Mouse (Mus musculus): ENCODE results near the gene Pou5f1. TPM values are rescaled to one million over a fixed set of nuclear protein-coding genes. Genes with fewer than 3 reads are reported as not detected.

Gene Pou5f1
- polyA plus RNA-seq, 1 experiment from 2014 or later: not detected

GRCm38 (mm10) chr17:35486726-35487125, 19.1 kb upstream of the Pou5f1 start:
- WGBS: 72% methylated on average over 10 of the region's 10 CpGs
- no peaks in the 10 kb centered on the region for H3K36me3 ChIP-seq (ENCODE audit: control insufficient read depth, insufficient read depth, low read length)
- H3K27me3 ChIP-seq (ENCODE audit: control insufficient read depth, insufficient read depth, low read length): no peaks in the 10 kb centered on the region
- DNase-seq (ENCODE audit: low spot score) (no peak), ATAC-seq (replicated peaks; ENCODE audit: low FRiP score) (no peak)
- no peak overlapping the region for H3K27ac ChIP-seq (ENCODE audit: low read depth, low read length)
- no peak overlapping the region for H3K9ac ChIP-seq (ENCODE audit: low read length)
- H3K9me3 ChIP-seq (ENCODE audit: control insufficient read depth, low read length): no peaks in the 10 kb centered on the region
- no peak overlapping the region for H3K4me3 ChIP-seq (ENCODE audit: low read depth, low read length)
- H3K4me2 ChIP-seq (ENCODE audit: low read depth, low read length, severe bottlenecking): no peak overlapping the region
- H3K4me1 ChIP-seq (replicated peaks; ENCODE audit: control insufficient read depth, insufficient read depth, low read length): no peaks in the 10 kb centered on the region

GRCm38 (mm10) chr17:35488041-35488440, 17.8 kb upstream of the Pou5f1 start:
- WGBS: 96% methylated on average over 2 of the region's 2 CpGs
- no peak overlapping the region for H3K9ac ChIP-seq (ENCODE audit: low read length)
- ATAC-seq (replicated peaks; ENCODE audit: low FRiP score): no peak
- H3K4me3 ChIP-seq (ENCODE audit: low read depth, low read length): no peak overlapping the region
- no peaks in the 10 kb centered on the region for H3K36me3 ChIP-seq (ENCODE audit: control insufficient read depth, insufficient read depth, low read length)
- no peaks in the 10 kb centered on the region for H3K27me3 ChIP-seq (ENCODE audit: control insufficient read depth, insufficient read depth, low read length)
- no peaks in the 10 kb centered on the region for H3K4me1 ChIP-seq (replicated peaks; ENCODE audit: control insufficient read depth, insufficient read depth, low read length)
- H3K4me2 ChIP-seq (ENCODE audit: low read depth, low read length, severe bottlenecking): no peak overlapping the region
- no peak for DNase-seq (ENCODE audit: low spot score)
- no peak overlapping the region for H3K27ac ChIP-seq (ENCODE audit: low read depth, low read length)
- H3K9me3 ChIP-seq (ENCODE audit: control insufficient read depth, low read length): no peaks in the 10 kb centered on the region

GRCm38 (mm10) chr17:35490320-35490719, 15.5 kb upstream of the Pou5f1 start:
- Histone ChIP-seq H3K9ac (ENCODE audit: low read length) (no peak overlapping the region), H3K4me2 (ENCODE audit: low read depth, low read length, severe bottlenecking) (no peak overlapping the region), H3K36me3 (ENCODE audit: control insufficient read depth, insufficient read depth, low read length) (no peaks in the 10 kb centered on the region), H3K27me3 (ENCODE audit: control insufficient read depth, insufficient read depth, low read length) (no peaks in the 10 kb centered on the region), H3K4me3 (ENCODE audit: low read depth, low read length) (no peak overlapping the region), H3K4me1 (replicated peaks; ENCODE audit: control insufficient read depth, insufficient read depth, low read length) (no peaks in the 10 kb centered on the region), H3K27ac (ENCODE audit: low read depth, low read length) (no peak overlapping the region), H3K9me3 (ENCODE audit: control insufficient read depth, low read length) (no peaks in the 10 kb centered on the region)
- DNase-seq (ENCODE audit: low spot score): no peak
- 40% methylated on average over 5 of the region's 5 CpGs for WGBS
- ATAC-seq (replicated peaks; ENCODE audit: low FRiP score): no peak

- no peak overlapping the region for H3K27ac ChIP-seq (ENCODE audit: low read depth, low read length)
- no peak overlapping the region for H3K4me3 ChIP-seq (ENCODE audit: low read depth, low read length)
- no peak overlapping the region for H3K9ac ChIP-seq (ENCODE audit: low read length)
- H3K4me2 ChIP-seq (ENCODE audit: low read depth, low read length, severe bottlenecking): no peak overlapping the region
- H3K36me3 ChIP-seq (ENCODE audit: control insufficient read depth, insufficient read depth, low read length): no peaks in the 10 kb centered on the region
- no peaks in the 10 kb centered on the region for H3K4me1 ChIP-seq (replicated peaks; ENCODE audit: control insufficient read depth, insufficient read depth, low read length)
- ATAC-seq (replicated peaks; ENCODE audit: low FRiP score): no peak
- no peaks in the 10 kb centered on the region for H3K27me3 ChIP-seq (ENCODE audit: control insufficient read depth, insufficient read depth, low read length)
- no peaks in the 10 kb centered on the region for H3K9me3 ChIP-seq (ENCODE audit: control insufficient read depth, low read length)
- DNase-seq (ENCODE audit: low spot score): no peak
- WGBS: 93% methylated on average over 7 of the region's 7 CpGs
Observed at GRCm38 (mm10) chr17:35497124-35497523, 8.7 kb upstream of the Pou5f1 start.

- Histone ChIP-seq H3K36me3 (ENCODE audit: control insufficient read depth, insufficient read depth, low read length) (no peaks in the 10 kb centered on the region), H3K4me3 (ENCODE audit: low read depth, low read length) (no peak overlapping the region), H3K9me3 (ENCODE audit: control insufficient read depth, low read length) (no peaks in the 10 kb centered on the region), H3K4me1 (replicated peaks; ENCODE audit: control insufficient read depth, insufficient read depth, low read length) (no peaks in the 10 kb centered on the region; the same call in 1 of the 2 replicates), H3K27ac (ENCODE audit: low read depth, low read length) (no peak overlapping the region), H3K9ac (ENCODE audit: low read length) (no peak overlapping the region), H3K27me3 (ENCODE audit: control insufficient read depth, insufficient read depth, low read length) (peaks cover 19% of the 10 kb centered on the region), H3K4me2 (ENCODE audit: low read depth, low read length, severe bottlenecking) (no peak overlapping the region)
- 2% methylated on average over 6 of the region's 6 CpGs for WGBS
- no peak for ATAC-seq (replicated peaks; ENCODE audit: low FRiP score)
- DNase-seq (ENCODE audit: low spot score): no peak
Observed at GRCm38 (mm10) chr17:35502226-35502625, 3.6 kb upstream of the Pou5f1 start.

GRCm38 (mm10) chr17:35502762-35503161, 3.1 kb upstream of the Pou5f1 start:
- Histone ChIP-seq H3K27ac (ENCODE audit: low read depth, low read length) (no peak overlapping the region), H3K9me3 (ENCODE audit: control insufficient read depth, low read length) (no peaks in the 10 kb centered on the region), H3K4me3 (ENCODE audit: low read depth, low read length) (no peak overlapping the region), H3K36me3 (ENCODE audit: control insufficient read depth, insufficient read depth, low read length) (no peaks in the 10 kb centered on the region), H3K4me2 (ENCODE audit: low read depth, low read length, severe bottlenecking) (no peak overlapping the region), H3K9ac (ENCODE audit: low read length) (no peak overlapping the region), H3K27me3 (ENCODE audit: control insufficient read depth, insufficient read depth, low read length) (peaks cover 23% of the 10 kb centered on the region), H3K4me1 (replicated peaks; ENCODE audit: control insufficient read depth, insufficient read depth, low read length) (no peaks in the 10 kb centered on the region; the same call in 1 of the 2 replicates)
- DNase-seq (ENCODE audit: low spot score): no peak
- no peak for ATAC-seq (replicated peaks; ENCODE audit: low FRiP score)
- WGBS: 35% methylated on average over 5 of the region's 5 CpGs

- Histone ChIP-seq H3K4me3 (ENCODE audit: low read depth, low read length) (no peak overlapping the region), H3K9ac (ENCODE audit: low read length) (no peak overlapping the region), H3K4me2 (ENCODE audit: low read depth, low read length, severe bottlenecking) (no peak overlapping the region), H3K4me1 (replicated peaks; ENCODE audit: control insufficient read depth, insufficient read depth, low read length) (no peaks in the 10 kb centered on the region; the same call in 1 of the 2 replicates), H3K9me3 (ENCODE audit: control insufficient read depth, low read length) (no peaks in the 10 kb centered on the region), H3K36me3 (ENCODE audit: control insufficient read depth, insufficient read depth, low read length) (no peaks in the 10 kb centered on the region), H3K27me3 (ENCODE audit: control insufficient read depth, insufficient read depth, low read length) (peaks cover 24% of the 10 kb centered on the region), H3K27ac (ENCODE audit: low read depth, low read length) (no peak overlapping the region)
- no peak for DNase-seq (ENCODE audit: low spot score)
- no peak for ATAC-seq (replicated peaks; ENCODE audit: low FRiP score)
- WGBS: 20% methylated on average over 5 of the region's 5 CpGs
Observed at GRCm38 (mm10) chr17:35503849-35504248, 2.0 kb upstream of the Pou5f1 start.

- Histone ChIP-seq H3K4me3 (ENCODE audit: low read depth, low read length) (no peak overlapping the region), H3K27me3 (ENCODE audit: control insufficient read depth, insufficient read depth, low read length) (peaks cover 25% of the 10 kb centered on the region), H3K9ac (ENCODE audit: low read length) (no peak overlapping the region), H3K9me3 (ENCODE audit: control insufficient read depth, low read length) (no peaks in the 10 kb centered on the region), H3K4me2 (ENCODE audit: low read depth, low read length, severe bottlenecking) (no peak overlapping the region), H3K36me3 (ENCODE audit: control insufficient read depth, insufficient read depth, low read length) (no peaks in the 10 kb centered on the region), H3K27ac (ENCODE audit: low read depth, low read length) (no peak overlapping the region), H3K4me1 (replicated peaks; ENCODE audit: control insufficient read depth, insufficient read depth, low read length) (no peaks in the 10 kb centered on the region; the same call in 1 of the 2 replicates)
- no peak for DNase-seq (ENCODE audit: low spot score)
- no peak for ATAC-seq (replicated peaks; ENCODE audit: low FRiP score)
- 15% methylated on average over 8 of the region's 8 CpGs for WGBS
Observed at GRCm38 (mm10) chr17:35504628-35505481, 963 bp upstream of the Pou5f1 start.

- no peak overlapping the region for H3K27ac ChIP-seq (ENCODE audit: low read depth, low read length)
- H3K9ac ChIP-seq (ENCODE audit: low read length): no peak overlapping the region
- H3K4me3 ChIP-seq (ENCODE audit: low read depth, low read length): no peak overlapping the region
- H3K4me2 ChIP-seq (ENCODE audit: low read depth, low read length, severe bottlenecking): no peak overlapping the region
- DNase-seq (ENCODE audit: low spot score) (no peak), ATAC-seq (replicated peaks; ENCODE audit: low FRiP score) (no peak)
- no peaks in the 10 kb centered on the region; the same call in 1 of the 2 replicates for H3K4me1 ChIP-seq (replicated peaks; ENCODE audit: control insufficient read depth, insufficient read depth, low read length)
- H3K27me3 ChIP-seq (ENCODE audit: control insufficient read depth, insufficient read depth, low read length): peaks cover 25% of the 10 kb centered on the region
- H3K36me3 ChIP-seq (ENCODE audit: control insufficient read depth, insufficient read depth, low read length): no peaks in the 10 kb centered on the region
- no peaks in the 10 kb centered on the region for H3K9me3 ChIP-seq (ENCODE audit: control insufficient read depth, low read length)
- 7% methylated on average over 10 of the region's 10 CpGs for WGBS
Observed at GRCm38 (mm10) chr17:35506881-35507280, 1.1 kb downstream of the Pou5f1 start.
